Mouse (Mus musculus): Measurements from ENCODE around the gene Spata2. TPM values are rescaled to one million over a fixed set of nuclear protein-coding genes. Genes with fewer than 3 reads are reported as not detected.

The Spata2 gene
- polyA plus RNA-seq, 1 experiment from 2014 or later = 15.1 TPM

DNA sequence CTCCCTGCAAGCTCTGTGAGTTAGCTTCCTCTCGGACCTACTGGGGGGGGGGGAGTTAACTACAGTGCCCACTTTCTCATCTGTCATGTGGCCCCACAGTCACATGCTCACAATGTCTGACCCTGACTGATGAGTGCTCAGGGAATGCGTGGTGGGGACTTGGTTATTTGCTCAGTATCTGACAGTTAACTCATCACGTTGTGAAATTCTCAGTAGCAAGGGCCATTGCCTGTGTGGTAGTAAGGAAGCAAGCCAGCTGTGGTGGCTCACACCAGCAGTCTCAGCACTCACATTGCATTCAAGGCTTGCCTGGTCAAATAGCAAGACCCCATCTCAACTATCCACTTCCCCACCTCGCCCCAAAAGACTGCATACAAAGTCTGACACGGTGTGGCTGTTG, 25.5 kb downstream of the Spata2 start:
- H3K36me3 ChIP-seq (ENCODE audit: control insufficient read depth, insufficient read depth, low read length) = peaks cover 75% of the 10 kb centered on the region
- H3K27me3 ChIP-seq (replicated peaks; ENCODE audit: control insufficient read depth, insufficient read depth, low read length) = no peaks in the 10 kb centered on the region
- no peak overlapping the region for H3K27ac ChIP-seq (ENCODE audit: low read depth)
- WGBS = 71% methylated on average over 5 of the region's 5 CpGs
- H3K4me1 ChIP-seq (replicated peaks; ENCODE audit: control insufficient read depth, insufficient read depth, low read length) = no peaks in the 10 kb centered on the region
- no peak overlapping the region for H3K4me3 ChIP-seq (ENCODE audit: low read depth, low read length)
- H3K4me2 ChIP-seq (ENCODE audit: low read length) = no peak overlapping the region
- H3K9me3 ChIP-seq (ENCODE audit: control insufficient read depth, low read length) = no peaks in the 10 kb centered on the region
- DNase-seq (ENCODE audit: low spot score) = no peak
- ATAC-seq (replicated peaks; ENCODE audit: low FRiP score, low TSS enrichment, low read depth) = no peak
- H3K9ac ChIP-seq (ENCODE audit: low read length) = no peak overlapping the region

DNA sequence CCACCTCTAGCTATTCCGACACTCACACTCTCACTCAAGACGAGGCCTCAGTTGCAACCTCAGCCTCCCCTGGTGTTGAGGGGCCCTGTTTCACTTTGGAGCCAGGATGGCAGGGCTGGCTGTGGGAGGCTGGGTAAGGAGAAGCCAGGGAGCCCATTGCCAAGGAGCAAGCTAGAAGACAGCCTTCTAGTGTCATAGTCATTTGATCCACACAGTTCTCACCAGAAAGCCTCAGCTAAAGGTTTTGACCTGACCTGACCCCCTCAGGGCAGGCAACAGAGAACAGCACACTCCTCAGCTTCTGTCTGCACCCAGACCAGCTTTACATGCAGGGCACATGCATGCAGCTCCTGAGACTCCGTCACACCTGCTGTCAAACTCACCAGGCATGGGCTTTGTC, 26.7 kb downstream of the Spata2 start:
- ATAC-seq (replicated peaks; ENCODE audit: low FRiP score, low TSS enrichment, low read depth) = no peak
- no peaks in the 10 kb centered on the region for H3K4me1 ChIP-seq (replicated peaks; ENCODE audit: control insufficient read depth, insufficient read depth, low read length)
- H3K27me3 ChIP-seq (replicated peaks; ENCODE audit: control insufficient read depth, insufficient read depth, low read length) = no peaks in the 10 kb centered on the region
- no peak for DNase-seq (ENCODE audit: low spot score)
- WGBS = 96% methylated on average over 3 of the region's 3 CpGs
- no peak overlapping the region for H3K9ac ChIP-seq (ENCODE audit: low read length)
- peaks cover 71% of the 10 kb centered on the region for H3K36me3 ChIP-seq (ENCODE audit: control insufficient read depth, insufficient read depth, low read length)
- no peaks in the 10 kb centered on the region for H3K9me3 ChIP-seq (ENCODE audit: control insufficient read depth, low read length)
- no peak overlapping the region for H3K4me3 ChIP-seq (ENCODE audit: low read depth, low read length)
- no peak overlapping the region for H3K27ac ChIP-seq (ENCODE audit: low read depth)
- no peak overlapping the region for H3K4me2 ChIP-seq (ENCODE audit: low read length)

- no peaks in the 10 kb centered on the region for H3K27me3 ChIP-seq (replicated peaks; ENCODE audit: control insufficient read depth, insufficient read depth, low read length)
- H3K9me3 ChIP-seq (ENCODE audit: control insufficient read depth, low read length) = no peaks in the 10 kb centered on the region
- no peak overlapping the region for H3K27ac ChIP-seq (ENCODE audit: low read depth)
- peaks cover 68% of the 10 kb centered on the region for H3K36me3 ChIP-seq (ENCODE audit: control insufficient read depth, insufficient read depth, low read length)
- no peak overlapping the region for H3K9ac ChIP-seq (ENCODE audit: low read length)
- 87% methylated on average over 5 of the region's 5 CpGs for WGBS
- no peak for ATAC-seq (replicated peaks; ENCODE audit: low FRiP score, low TSS enrichment, low read depth)
- no peaks in the 10 kb centered on the region for H3K4me1 ChIP-seq (replicated peaks; ENCODE audit: control insufficient read depth, insufficient read depth, low read length)
- no peak overlapping the region for H3K4me2 ChIP-seq (ENCODE audit: low read length)
- DNase-seq (ENCODE audit: low spot score) = no peak
- H3K4me3 ChIP-seq (ENCODE audit: low read depth, low read length) = no peak overlapping the region
These were observed 28.9 kb downstream of the Spata2 start for GRCm38 (mm10) chr2:167463802-167464201.

- peaks cover 66% of the 10 kb centered on the region for H3K36me3 ChIP-seq (ENCODE audit: control insufficient read depth, insufficient read depth, low read length)
- H3K4me2 ChIP-seq (ENCODE audit: low read length) = no peak overlapping the region
- no peaks in the 10 kb centered on the region for H3K4me1 ChIP-seq (replicated peaks; ENCODE audit: control insufficient read depth, insufficient read depth, low read length)
- no peak overlapping the region for H3K27ac ChIP-seq (ENCODE audit: low read depth)
- no peaks in the 10 kb centered on the region for H3K27me3 ChIP-seq (replicated peaks; ENCODE audit: control insufficient read depth, insufficient read depth, low read length)
- DNase-seq (ENCODE audit: low spot score) = peak; percentile 69
- ATAC-seq (replicated peaks; ENCODE audit: low FRiP score, low TSS enrichment, low read depth) = peak; percentile 66
- H3K4me3 ChIP-seq (ENCODE audit: low read depth, low read length) = no peak overlapping the region
- no peaks in the 10 kb centered on the region for H3K9me3 ChIP-seq (ENCODE audit: control insufficient read depth, low read length)
- WGBS = 50% methylated on average over 6 of the region's 6 CpGs
- H3K9ac ChIP-seq (ENCODE audit: low read length) = no peak overlapping the region
These were observed 29.7 kb downstream of the Spata2 start for GRCm38 (mm10) chr2:167462954-167463353.

DNA sequence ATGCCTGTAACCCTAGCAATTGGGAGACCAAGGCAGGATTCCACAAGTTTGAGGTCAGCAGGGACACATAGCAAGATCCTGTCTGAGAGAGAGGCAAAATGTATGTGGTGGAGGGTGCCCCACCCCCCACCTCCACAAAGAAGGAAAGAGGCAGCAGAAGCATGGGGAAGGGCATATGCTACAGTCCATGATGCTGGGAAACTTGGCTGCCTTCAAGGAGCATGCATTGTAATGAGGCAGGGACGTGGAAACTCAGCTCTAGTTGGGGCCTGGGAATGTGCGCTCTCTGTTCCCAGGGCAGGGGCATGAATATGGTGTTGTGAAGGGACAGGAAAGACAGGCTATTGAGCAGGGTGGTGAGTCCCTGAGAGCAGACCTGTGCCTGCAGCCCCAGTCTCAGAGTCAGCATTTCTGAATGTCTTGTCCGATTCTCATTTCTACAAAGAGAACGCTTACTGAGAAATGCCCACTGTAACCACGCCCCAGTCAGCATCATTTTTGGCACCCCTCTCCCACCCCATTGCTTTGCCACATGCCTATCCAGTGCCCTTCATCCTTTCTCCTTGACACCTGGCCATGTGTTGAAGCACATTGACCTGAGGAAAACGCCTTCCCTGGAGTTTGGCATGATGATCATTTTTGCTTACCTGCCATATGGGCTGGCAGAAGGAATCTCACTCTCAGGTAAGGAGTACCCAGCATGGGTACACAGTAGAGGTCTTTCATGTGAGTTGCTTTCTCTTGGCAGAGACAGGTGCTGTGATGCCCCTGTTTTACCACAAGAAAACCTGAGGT, 33.4 kb downstream of the Spata2 start:
- no peak for ATAC-seq (replicated peaks; ENCODE audit: low FRiP score, low TSS enrichment, low read depth)

DNA sequence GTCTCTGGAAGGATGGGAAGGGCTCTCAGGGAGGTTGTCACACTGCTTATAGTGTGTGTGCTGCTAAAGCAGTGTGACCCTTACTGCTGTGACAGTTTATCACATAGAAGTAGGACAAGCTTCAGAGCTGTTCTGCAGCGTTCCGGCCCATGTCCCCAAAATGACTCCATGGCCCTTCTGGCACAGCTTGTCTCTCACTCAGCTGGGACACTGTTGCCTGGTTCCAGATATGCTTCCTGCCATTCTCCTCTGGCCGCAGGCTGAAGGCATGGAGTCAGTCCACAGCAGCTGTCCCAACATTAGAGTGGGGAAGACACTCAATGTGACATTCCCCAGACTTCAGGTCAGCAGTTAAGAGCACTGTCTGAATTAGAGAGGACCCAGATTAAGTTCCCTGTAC, 34.1 kb downstream of the Spata2 start:
- H3K27ac ChIP-seq (ENCODE audit: low read depth) = no peak overlapping the region
- H3K36me3 ChIP-seq (ENCODE audit: control insufficient read depth, insufficient read depth, low read length) = peaks cover 71% of the 10 kb centered on the region
- H3K27me3 ChIP-seq (replicated peaks; ENCODE audit: control insufficient read depth, insufficient read depth, low read length) = no peaks in the 10 kb centered on the region
- H3K4me2 ChIP-seq (ENCODE audit: low read length) = no peak overlapping the region
- H3K9me3 ChIP-seq (ENCODE audit: control insufficient read depth, low read length) = no peaks in the 10 kb centered on the region
- WGBS = 96% methylated on average over 3 of the region's 3 CpGs
- H3K9ac ChIP-seq (ENCODE audit: low read length) = no peak overlapping the region
- no peaks in the 10 kb centered on the region for H3K4me1 ChIP-seq (replicated peaks; ENCODE audit: control insufficient read depth, insufficient read depth, low read length)
- no peak overlapping the region for H3K4me3 ChIP-seq (ENCODE audit: low read depth, low read length)
- DNase-seq (ENCODE audit: low spot score) (no peak), ATAC-seq (replicated peaks; ENCODE audit: low FRiP score, low TSS enrichment, low read depth) (no peak)

More for the DNA sequence above, 33.4 kb downstream of the Spata2 start:
- H3K36me3 ChIP-seq (ENCODE audit: control insufficient read depth, insufficient read depth, low read length) = peaks cover 64% of the 10 kb centered on the region
- no peaks in the 10 kb centered on the region for H3K27me3 ChIP-seq (replicated peaks; ENCODE audit: control insufficient read depth, insufficient read depth, low read length)
- no peaks in the 10 kb centered on the region for H3K9me3 ChIP-seq (ENCODE audit: control insufficient read depth, low read length)
- no peak overlapping the region for H3K27ac ChIP-seq (ENCODE audit: low read depth)
- no peak overlapping the region for H3K9ac ChIP-seq (ENCODE audit: low read length)
- H3K4me3 ChIP-seq (ENCODE audit: low read depth, low read length) = no peak overlapping the region
- no peaks in the 10 kb centered on the region for H3K4me1 ChIP-seq (replicated peaks; ENCODE audit: control insufficient read depth, insufficient read depth, low read length)
- H3K4me2 ChIP-seq (ENCODE audit: low read length) = no peak overlapping the region
- DNase-seq (ENCODE audit: low spot score) = no peak
- WGBS = 94% methylated on average over 6 of the region's 6 CpGs

DNA sequence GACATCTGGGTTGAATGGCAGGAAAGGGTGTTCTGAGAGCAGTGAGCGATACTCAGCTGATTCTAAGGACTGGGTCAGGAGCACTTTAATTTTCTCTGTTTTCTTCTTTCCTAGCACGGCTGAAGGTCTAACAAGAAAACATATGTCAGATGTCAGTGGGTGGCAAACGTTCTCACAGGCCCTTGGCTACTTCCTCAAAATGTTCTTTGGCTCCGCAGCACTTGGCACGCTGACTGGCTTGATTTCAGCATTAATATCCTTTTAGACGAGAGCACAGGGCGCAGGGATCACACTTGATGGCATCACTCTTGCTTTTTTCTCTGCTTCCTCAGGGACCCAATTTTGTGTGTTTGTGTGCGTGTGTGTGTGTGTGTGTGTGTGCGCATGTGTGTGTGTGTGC, 35.5 kb downstream of the Spata2 start:
- Histone ChIP-seq H3K27me3 (replicated peaks; ENCODE audit: control insufficient read depth, insufficient read depth, low read length) (no peaks in the 10 kb centered on the region), H3K9ac (ENCODE audit: low read length) (no peak overlapping the region), H3K27ac (ENCODE audit: low read depth) (no peak overlapping the region), H3K4me2 (ENCODE audit: low read length) (no peak overlapping the region), H3K36me3 (ENCODE audit: control insufficient read depth, insufficient read depth, low read length) (peaks cover 78% of the 10 kb centered on the region), H3K4me3 (ENCODE audit: low read depth, low read length) (no peak overlapping the region), H3K9me3 (ENCODE audit: control insufficient read depth, low read length) (no peaks in the 10 kb centered on the region), H3K4me1 (replicated peaks; ENCODE audit: control insufficient read depth, insufficient read depth, low read length) (no peaks in the 10 kb centered on the region)
- WGBS = 88% methylated on average over 9 of the region's 9 CpGs
- DNase-seq (ENCODE audit: low spot score) (no peak), ATAC-seq (replicated peaks; ENCODE audit: low FRiP score, low TSS enrichment, low read depth) (no peak)

GRCm38 (mm10) chr2:167456361-167457020, 36.2 kb downstream of the Spata2 start:
- H3K4me1 ChIP-seq (replicated peaks; ENCODE audit: control insufficient read depth, insufficient read depth, low read length) = no peaks in the 10 kb centered on the region
- DNase-seq (ENCODE audit: low spot score) (no peak), ATAC-seq (replicated peaks; ENCODE audit: low FRiP score, low TSS enrichment, low read depth) (no peak)
- H3K9ac ChIP-seq (ENCODE audit: low read length) = no peak overlapping the region
- H3K36me3 ChIP-seq (ENCODE audit: control insufficient read depth, insufficient read depth, low read length) = peaks cover 74% of the 10 kb centered on the region
- no peak overlapping the region for H3K4me3 ChIP-seq (ENCODE audit: low read depth, low read length)
- WGBS = 91% methylated on average over 5 of the region's 5 CpGs
- no peaks in the 10 kb centered on the region for H3K27me3 ChIP-seq (replicated peaks; ENCODE audit: control insufficient read depth, insufficient read depth, low read length)
- no peak overlapping the region for H3K4me2 ChIP-seq (ENCODE audit: low read length)
- H3K9me3 ChIP-seq (ENCODE audit: control insufficient read depth, low read length) = no peaks in the 10 kb centered on the region
- H3K27ac ChIP-seq (ENCODE audit: low read depth) = no peak overlapping the region

DNA sequence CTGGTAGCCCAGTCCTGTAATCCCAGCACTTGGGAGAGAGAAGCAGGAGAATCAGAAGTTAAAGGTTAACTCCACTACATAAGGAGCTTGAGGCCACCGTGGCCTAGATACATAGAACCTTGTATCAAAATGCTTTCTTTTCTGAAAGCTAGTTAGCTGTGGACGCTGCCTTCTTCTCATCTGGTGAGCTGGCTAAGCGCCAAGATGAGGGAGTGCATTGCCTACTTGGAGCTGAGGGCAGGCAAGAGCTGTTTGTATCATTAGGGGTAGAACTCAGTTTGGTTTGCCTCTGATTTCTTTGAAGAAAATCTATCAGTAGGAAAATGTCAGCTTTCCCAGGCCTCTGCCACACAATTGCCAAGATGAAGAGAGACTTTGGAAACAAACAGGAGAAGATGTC, 38.9 kb downstream of the Spata2 start:
- peaks cover 79% of the 10 kb centered on the region for H3K36me3 ChIP-seq (ENCODE audit: control insufficient read depth, insufficient read depth, low read length)
- ATAC-seq (replicated peaks; ENCODE audit: low FRiP score, low TSS enrichment, low read depth) (no peak), DNase-seq (ENCODE audit: low spot score) (no peak)
- 77% methylated on average over 3 of the region's 3 CpGs for WGBS
- H3K9ac ChIP-seq (ENCODE audit: low read length) = no peak overlapping the region
- no peaks in the 10 kb centered on the region for H3K4me1 ChIP-seq (replicated peaks; ENCODE audit: control insufficient read depth, insufficient read depth, low read length)
- H3K27ac ChIP-seq (ENCODE audit: low read depth) = no peak overlapping the region
- no peaks in the 10 kb centered on the region for H3K9me3 ChIP-seq (ENCODE audit: control insufficient read depth, low read length)
- H3K4me3 ChIP-seq (ENCODE audit: low read depth, low read length) = no peak overlapping the region
- no peaks in the 10 kb centered on the region for H3K27me3 ChIP-seq (replicated peaks; ENCODE audit: control insufficient read depth, insufficient read depth, low read length)
- no peak overlapping the region for H3K4me2 ChIP-seq (ENCODE audit: low read length)
